Mouse (Mus musculus): ENCODE measurements around the gene Acsl5. TPM values are rescaled to one million over a fixed set of nuclear protein-coding genes. Genes with fewer than 3 reads are reported as not detected.

Acsl5 gene
- polyA plus RNA-seq, 1 experiment from 2014 or later: 21.2 TPM

Other genes with a start within 250 kb of the Acsl5 start
- 18.2 and 20.4 TPM in 2 replicates for gene Gpam, start 124.7 kb upstream of the Acsl5 start, polyA plus RNA-seq (2016; fragmentation: Nextera tagmentation; extraction: Ambion mirVana)
- not detected in 2 replicates for gene Tectb, start 71.2 kb upstream of the Acsl5 start, polyA plus RNA-seq (2016; fragmentation: Nextera tagmentation; extraction: Ambion mirVana)
- not detected in 2 replicates for gene Gucy2g, start 10.7 kb upstream of the Acsl5 start, polyA plus RNA-seq (2016; fragmentation: Nextera tagmentation; extraction: Ambion mirVana)
- gene Zdhhc6, start 64.1 kb downstream of the Acsl5 start, polyA plus RNA-seq (2016; fragmentation: Nextera tagmentation; extraction: Ambion mirVana): 96.6 and 98.9 TPM in 2 replicates
- 31.2 and 33.4 TPM in 2 replicates for gene Vti1a, start 64.4 kb downstream of the Acsl5 start, polyA plus RNA-seq (2016; fragmentation: Nextera tagmentation; extraction: Ambion mirVana)

Measured in limb, embryonic 12.5 days (tissue).